Mouse (Mus musculus) cerebellum, adult 11 months (tissue): ENCODE results near the gene Fjx1.
A peak's percentile ranks its signal among the peaks of the same experiment; 100 is the strongest.

Source experiments
- DNase-seq: peaks from one replicate; pipeline ENCODE4 v3.0.0; 2022

Fjx1 gene

DNA sequence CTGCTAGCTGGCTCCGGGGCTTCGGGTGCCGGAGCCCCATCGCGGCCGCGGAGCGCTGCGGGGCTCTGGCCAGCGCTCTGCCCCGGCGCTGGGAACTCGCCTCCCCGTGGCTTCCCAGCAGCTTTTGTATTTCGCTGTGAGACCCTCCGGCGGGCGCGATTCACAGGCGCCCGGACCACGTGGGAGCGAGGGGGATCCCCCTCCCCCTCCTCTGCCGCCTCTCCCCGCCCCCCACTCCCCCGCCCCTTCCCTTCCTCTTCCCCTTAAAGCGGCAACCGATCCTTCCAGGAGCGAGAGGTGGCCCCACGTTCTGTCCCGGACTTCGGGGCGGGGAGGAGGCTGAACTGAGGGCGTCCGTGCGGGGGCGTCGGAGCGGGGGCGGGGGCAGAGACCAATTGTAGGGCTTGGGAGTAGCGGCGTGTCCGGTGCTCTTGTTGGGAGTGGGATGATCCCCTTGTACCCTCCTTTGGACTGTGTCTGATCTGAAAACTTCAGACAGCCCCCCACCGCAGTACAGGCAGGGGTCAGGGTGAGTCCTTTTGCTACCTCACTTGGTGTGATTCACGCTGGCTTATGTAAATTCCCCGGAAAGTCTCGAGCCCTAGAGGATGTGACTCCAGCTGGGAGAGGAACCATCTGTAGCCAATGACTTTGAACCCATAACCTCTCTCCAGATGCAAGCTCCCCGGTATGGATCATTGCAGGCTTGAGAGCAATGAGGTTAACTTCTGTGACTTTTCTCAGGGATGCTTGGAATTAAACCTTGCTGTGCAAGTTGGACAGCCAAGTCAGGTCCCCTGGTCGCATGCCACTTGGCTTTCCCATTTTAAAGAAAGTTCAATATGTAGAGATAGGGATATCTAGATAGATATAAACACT lies at the start of gene Fjx1:
TSS of gene Fjx1 (minus strand) at position 829 of the 879 bp plus-strand sequence.
- DNase-seq: peak; percentile 41

DNA sequence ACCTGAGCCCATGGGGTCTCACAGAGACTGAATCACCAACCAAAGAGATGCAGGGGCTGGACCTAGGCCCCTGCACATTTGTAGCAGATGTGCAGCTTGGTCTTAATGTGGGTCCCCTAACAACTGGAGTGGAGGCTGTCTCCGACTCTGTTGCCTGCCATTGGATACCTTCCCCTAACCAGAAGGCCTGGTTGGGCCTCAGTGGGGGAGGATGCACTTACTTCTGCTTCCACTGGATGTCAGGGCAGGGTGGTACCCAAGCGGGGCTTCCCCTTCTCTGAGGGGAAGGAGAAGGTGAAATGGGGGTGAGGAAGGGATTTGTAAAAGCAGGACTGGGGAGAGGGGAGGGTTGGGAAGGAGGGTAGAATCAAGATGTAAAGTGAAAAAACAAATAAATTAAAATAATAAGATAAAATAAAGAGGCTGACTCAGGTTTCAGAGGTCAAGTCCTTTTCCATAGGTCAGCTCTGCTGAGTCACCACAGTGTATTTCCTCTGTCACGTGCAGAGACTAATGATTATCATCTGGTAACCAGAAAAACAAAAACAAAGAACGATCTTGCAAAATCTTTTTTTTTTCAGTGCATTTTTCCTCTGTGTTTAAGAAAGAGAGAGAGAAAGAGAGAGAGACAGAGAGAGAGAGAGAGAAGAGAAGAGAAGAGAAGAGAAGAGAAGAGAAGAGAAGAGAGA lies 47.8 kb upstream of the Fjx1 start:
- DNase-seq: no peak

DNA sequence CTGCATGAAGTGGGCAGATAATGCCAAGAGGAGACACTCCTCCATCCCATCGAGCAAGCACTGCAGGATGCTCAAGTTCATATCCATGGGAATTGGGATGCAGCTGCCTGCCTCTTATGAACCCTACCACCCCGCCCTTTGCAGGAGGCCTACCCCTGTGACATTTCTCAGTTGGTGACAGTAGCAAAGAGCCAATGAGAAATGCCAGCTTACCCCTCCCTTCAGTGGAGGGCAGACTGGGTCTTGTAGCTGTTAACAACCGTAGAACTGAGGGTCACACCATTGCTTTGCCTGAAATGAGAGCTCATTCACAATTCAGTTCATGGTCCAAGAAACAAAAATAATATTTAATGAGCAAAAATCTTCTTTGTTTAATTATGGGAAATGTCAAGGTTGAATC lies 28.4 kb upstream of the Fjx1 start:
- DNase-seq: no peak

DNA sequence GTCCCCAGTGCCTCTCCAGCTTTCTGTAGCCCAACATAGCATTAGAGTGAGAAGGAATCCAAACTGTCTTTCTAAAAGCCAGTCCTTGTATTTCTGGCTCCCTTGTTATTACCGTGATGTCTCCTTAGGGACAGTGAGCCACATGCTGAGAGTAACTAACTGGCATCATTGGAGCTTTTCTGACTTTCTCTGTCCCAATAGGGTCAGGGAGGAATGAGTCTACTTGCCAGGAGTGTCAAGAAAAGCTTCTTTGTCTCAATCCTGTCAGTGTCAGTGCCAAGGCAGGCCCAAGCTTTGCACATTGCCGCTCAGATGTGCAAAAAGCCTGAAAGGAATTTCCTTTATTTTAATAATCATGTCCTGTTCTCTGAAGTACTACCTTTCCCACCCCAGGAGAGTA lies 23.8 kb upstream of the Fjx1 start:
- no peak for DNase-seq

DNA sequence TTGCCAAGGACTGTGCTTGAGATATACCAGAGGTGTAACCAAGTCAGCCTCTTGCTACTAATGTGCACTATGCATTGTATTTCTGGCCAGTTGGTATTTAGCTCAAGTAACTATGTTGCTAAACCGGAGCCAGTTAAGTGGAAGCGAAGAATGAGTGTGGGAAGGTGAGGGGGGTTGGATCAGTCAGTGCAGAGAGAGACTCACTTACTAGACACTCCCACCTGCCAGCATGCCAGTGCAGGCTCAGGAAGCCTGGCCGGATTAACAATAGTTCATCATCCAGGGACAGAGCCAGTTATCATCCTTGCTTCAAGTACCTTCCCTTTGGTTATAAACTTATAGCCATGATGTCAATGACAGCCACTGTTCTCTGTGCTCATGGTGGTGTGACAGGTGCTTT lies 16.3 kb upstream of the Fjx1 start:
- DNase-seq: no peak

DNA sequence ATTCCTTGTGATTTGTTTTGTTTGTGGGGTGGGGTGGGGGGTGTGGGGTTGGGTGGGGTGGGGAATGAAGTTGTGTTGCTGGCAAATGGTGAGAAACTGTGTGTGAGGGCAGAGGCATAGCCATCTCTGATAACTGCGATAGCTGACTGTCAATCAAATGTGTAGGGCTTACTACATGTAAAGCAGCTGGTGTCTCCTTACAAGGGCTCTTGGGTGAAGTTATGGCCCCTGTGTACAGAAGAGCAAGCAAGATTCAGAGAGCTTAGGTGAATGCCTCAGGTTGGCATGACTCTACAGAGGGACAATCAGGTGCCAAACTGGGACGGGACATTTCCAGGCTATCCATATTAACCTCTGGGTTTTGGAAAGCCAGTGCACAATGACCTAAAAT lies 12.0 kb upstream of the Fjx1 start:
- no peak for DNase-seq

DNA sequence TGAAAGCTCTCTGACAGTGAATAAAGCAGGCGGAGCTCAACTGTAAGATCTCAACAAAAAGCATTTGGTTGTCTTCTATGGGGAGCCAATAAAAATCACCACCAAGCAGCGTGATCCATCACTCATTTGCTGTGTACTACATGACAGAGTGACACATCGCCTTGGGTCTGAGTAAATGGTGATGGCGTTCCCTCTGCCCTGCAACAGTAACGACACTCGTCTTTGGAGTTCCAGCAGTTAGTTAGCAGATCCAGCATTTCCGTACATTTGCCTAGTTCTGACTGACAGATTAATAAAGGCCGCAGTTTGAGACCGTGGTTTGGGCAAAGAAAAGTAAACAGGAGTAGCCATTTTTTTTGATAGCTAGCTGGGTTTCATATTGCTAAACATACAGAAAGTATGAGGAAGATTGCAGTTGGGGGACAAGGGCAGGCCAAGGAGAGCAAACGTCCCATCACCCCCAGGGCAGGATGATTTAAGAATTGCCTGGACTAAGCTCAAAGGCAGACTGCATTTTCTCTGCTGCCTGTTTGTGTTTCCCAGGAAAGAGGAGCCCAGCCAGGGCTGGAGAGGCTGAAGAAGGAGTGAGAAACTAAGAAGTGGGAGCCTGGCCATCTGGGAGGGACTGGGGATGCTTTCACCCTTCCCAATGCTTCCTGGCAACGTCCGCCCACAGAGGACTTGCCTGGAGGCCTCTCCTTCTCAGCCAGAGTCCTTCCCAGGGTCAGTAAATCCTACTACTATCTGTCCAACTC lies 11.5 kb upstream of the Fjx1 start:
- peak; percentile 19 for DNase-seq

DNA sequence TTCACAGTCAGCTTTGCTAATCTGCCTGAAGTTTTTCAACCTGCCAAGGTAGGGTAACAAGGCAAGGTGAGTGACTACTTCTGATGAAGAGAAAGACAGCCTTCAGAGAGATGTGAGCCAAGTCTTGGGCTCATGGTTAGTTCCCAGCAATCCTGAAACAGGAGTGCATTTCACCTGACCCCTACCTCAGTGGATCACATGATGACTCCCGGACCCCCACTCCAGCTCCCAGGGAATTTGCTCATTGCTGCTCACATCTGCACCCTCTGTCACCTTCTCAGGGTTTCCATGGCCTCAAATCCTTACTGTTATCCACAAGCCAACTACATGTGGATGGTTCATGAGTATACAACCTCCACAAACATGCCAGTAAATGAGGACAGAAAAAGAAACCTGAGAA lies 9.2 kb upstream of the Fjx1 start:
- DNase-seq: no peak

DNA sequence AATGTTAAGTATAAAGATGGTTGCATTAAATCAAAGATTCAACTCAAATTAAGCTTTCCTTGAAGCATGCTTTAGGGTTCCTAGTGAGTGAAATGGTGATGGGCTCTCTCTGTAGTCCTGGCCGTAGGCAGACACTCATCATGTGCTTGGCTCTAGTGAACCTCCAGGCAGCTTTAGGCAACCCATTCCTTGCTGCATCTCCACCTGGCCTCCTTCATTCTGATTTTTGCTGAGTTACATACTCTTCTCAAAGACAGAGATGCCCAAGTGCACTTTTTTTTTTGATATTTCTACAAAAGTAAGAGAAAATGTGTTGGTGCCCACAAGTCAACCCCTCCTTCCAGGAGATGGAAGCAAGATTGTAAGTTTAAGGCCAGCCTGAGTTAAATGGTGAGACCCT lies 2.8 kb upstream of the Fjx1 start:
- no peak for DNase-seq

DNA sequence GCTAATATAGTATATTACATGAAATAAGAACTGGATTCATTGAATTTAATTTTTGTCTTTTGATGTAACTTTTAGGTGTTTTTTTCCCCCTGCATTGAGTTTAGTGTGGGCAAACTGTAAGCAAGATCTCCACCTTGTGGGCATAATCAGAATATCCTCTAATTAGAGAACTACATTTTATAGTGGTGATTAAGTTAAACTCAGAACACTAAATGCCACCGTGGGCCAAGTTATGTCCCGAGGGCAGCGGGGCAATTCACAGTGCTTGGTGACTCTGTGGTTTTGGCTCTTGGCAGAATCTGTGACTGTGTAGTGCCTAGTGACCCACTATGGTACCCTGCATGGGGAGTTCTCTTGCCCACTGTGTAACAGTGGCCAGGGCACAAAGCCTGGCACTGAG lies 1.1 kb upstream of the Fjx1 start:
- peak; percentile 16 for DNase-seq

DNA sequence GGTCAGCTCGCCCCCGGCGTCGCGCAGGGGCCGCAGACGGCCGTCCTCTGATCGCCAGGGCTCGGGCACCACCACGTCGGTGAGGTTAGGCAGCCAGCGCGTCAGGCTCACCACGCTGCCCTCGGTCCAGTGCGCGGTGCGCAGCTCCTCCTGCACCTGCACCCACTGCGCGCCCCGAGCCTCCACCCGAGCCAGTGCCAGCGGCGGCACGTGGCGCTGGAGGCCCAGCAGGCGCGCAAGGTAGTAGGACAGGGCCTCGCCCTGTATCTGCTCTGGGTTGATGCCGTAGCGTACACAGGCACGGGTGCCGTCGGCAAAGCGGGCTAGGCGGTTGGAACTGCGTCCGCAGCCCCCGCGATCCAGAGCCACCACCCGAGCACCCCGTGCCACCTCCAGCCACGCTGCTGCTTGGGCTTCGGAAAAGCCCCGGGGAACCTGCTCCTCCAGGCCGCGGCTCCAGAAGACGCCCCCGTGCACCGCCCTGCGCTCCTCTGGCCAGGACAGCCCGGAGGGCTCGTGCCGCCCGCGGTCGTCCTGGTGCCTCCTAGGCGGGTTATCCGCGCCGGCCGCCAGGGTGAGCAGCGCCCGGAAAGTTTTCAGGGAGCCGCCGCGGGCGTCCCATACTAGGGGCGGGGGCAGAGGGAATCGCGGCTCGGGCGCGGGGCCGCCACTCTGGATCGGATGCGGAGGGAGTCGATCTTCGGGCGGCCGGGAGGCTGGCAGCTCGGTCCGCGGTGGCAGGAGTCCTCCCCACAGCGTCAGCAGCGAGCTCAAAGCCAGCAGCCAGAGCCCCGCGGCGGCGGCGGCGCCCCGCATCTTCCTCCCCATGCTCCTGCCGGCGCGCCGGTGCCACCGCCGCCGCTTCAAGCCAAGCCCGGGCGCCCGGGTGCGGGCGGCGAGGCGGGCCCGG lies 1.3 kb downstream of the Fjx1 start:
- DNase-seq: peak; percentile 45

DNA sequence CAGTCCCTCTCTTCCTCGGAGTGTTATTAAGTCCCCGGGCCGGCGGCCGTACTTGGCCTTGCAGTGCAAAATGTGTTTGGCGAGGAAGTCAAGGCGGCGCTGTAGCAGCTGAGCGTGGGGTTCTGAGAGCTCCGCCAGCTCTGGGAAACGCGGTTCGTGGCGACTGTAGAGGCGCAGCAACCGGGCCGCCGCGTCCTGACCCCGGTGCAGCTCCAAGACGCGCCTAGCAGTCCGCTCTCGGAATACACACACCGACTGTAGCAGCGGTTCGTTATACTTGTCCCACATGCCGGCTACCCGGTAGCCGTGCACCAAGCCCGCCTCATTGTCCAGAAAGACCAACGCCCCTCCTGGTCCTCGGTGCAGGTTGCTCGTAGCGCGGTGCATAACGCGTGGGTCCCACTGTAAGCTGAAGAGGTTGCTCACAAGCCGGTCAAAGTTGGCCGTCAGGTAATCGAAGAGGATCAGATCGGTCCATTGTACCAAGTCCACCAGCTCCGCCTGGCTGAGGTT lies 2.0 kb downstream of the Fjx1 start:
- peak; percentile 66 for DNase-seq

DNA sequence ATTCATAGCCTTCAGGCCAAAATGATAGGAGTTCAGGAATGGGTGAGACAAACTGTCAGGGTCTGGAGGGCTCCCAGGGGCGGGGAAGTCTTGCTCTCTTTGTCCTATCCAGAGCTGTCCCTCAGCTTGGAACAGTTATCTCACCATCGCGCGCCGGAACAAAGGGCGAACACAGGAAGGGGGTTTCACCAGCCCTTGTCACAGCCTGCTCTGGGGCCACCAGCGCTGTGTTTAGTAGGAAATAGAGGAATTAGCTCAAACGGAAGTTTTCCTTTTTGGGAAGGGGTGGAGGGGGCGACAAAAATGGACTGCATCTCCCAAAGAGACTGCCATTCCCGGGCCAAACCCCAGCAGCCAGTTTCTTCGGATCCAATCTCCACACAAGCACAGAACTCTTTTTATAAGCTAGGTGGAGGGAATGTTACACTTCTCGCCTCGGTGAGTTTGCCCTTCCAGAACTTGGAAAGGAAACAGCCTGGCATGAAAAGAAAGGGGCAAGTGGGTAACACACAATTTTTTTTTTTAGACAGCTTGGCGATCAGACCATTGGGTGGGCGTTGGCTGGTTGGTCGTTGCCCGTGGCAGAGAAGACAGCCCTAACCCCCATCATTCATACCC lies 2.6 kb downstream of the Fjx1 start:
- no peak for DNase-seq

DNA sequence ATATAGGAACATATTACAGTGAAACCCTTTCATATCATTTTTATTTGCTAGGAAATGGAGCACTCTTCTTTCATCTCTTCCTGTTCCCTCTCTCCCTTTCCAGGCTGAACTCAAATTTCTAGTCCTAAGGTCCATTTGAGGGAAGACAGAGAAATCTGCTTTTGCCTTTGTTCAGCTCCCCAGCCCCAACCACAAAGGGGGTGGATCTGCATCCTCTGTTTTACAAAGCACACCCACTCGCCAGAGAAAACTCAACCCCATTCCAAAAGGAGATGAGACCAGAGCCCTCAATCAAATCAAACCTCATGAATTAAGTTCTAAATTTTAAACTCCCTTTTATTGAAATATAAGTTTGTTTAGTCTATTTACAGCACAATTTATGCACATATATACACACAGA lies 3.2 kb downstream of the Fjx1 start:
- DNase-seq: no peak

DNA sequence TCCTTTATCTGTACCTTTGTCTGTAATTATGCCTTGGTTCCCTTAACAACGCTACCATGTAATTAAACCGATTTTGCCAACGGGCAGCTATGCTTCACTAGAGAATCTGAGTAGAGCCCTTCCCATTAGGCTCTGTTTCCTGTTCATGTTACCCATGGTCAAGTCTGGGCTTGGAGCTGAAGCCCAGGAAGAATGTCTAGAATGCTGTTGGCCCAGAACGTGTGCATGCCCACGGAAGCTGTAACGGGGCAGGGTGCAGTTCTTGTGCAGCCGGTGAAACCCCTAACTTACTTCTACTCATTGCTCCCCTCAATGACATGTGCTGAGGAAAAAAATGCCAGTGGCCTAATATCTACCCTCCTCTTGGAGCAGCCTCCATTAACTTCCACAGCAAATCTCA lies 4.5 kb downstream of the Fjx1 start:
- no peak for DNase-seq

DNA sequence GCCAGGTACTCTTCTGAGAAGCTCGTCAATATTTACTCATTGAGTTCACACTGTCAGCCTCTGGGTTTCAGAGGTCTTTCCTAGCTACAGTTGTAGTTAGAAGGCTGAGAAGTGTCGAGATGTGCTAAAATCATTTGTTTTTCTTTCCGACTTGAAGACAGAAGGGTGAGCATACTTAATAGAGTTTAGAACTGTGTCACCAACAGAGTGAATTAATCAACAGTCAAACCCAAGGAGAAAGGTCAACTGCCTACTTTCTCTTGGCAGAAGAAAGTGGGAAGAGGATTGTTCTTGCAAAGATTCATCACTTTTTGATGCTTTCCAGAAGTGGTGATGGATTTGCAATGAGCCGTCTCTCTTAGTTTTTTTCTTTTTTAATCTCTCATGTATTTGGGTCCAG lies 5.4 kb downstream of the Fjx1 start:
- DNase-seq: no peak

DNA sequence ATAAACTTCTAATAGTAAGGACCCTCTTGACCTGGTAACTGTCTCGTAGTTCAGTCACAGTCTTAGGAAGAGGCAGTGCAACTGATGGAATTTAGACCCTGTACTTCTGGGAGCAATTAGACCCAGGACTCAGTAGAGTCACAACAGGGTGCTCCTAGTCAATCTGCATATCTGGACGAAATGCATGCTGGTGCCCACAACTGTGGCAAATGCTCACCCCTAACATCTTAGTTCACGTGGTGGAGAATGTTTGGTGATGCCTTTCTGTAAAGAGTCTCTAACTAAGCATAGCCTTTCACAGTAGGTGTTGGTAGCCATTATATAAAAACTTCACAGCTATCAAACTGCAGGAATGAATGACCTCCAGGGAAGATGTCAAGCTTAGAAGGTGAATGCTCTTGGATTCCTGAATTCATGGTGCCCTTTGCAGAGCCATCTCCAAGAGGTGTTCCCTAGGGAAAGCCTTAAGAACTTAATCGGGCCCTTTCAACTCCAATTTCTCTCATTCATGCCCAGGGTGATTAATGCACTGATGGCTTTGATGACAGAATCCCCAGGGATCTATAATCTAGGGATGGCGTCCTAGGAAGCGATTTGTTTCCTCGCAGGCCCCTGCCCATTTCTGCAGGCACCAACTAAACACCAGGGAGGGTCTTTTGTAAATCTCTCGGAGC lies 14.8 kb downstream of the Fjx1 start:
- DNase-seq: no peak

DNA sequence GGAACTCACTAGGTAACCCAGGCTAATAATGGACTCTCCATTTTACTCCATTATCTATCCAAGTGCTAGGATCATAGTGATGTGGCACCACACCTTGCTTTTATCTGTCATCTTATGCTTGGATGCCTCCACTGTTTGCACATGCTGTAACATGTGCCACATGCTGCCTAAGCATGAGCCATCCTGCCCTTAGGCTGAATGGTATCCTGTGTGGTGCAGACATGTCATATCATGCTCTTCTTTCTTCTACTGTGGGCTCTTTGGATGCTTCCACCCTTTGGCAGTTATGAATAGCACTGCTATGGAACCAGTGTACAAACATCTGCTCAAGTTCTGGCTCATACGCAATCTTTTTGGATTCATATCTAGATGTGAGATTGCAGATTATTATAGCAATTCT lies 18.4 kb downstream of the Fjx1 start:
- DNase-seq: no peak

DNA sequence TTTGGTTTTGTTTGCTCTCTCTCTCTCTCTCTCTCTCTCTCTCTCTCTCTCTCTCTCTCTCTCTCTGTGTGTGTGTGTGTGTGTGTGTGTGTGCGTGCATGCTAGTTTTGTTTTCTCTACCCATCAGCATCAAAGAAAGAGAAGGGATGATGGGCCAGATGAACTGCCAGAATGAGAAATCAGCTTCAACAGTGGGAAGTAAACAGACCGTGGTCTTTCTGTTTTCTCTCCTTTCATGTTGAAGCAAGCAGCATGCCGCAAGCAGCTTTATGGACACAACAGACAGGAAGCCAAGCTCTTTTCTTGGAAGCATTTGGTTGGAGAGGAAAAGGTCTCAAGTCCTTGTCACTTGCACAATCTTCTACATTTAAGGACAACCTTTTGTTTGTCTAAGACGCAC lies 21.2 kb downstream of the Fjx1 start:
- no peak for DNase-seq

DNA sequence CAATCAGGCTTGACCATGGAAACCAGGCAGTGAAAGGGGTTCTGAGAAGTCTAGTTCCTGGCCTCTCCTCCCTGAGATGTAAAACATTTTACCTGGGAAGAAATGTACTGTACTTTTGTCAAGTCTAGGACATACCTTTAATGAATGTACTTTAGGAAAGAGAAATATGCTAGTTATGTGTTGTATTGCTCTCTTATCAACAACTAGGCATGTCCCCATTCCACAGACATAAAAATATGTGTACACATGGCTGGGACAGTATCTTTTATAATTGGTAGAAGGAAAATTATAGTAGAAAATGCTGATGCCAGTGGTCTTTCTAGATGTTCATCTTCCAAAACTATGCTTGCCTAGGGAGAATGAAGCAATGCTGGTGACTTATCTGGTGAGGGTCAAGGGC lies 24.3 kb downstream of the Fjx1 start:
- no peak for DNase-seq

DNA sequence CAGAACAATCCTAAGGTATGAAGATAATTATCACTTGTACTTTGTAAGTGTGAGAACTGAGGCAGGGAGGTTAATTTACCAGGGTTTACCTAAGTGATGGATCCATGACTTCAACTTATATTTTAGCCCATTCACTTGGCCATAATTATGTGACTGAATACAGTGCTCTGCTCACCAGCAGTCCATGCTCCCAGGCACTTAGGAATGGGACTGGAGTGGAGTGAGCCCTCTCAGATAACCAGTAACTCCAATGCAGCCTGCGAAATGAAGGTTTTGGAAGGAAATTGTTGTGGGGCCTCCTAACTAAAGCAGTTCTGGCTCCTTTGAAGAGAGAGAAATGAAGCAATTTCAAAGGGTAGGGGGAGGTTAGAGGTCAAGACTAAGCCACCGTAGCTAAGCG lies 25.9 kb downstream of the Fjx1 start:
- DNase-seq: no peak
